Mouse (Mus musculus) liver, embryonic 12.5 days (tissue): ENCODE results near the gene Siglec1. TPM values are rescaled to one million over a fixed set of nuclear protein-coding genes. Genes with fewer than 3 reads are reported as not detected.
"Not testable (repeated sequence)": the region's sequence is repeated elsewhere in the genome, so short reads cannot be mapped to it uniquely, and the experiment has no call there.

ENCODE experiments used
- ATAC-seq: fragments of 200-750 bp; cut with Nextera tagmentation; 2 replicates; pipeline ENCODE4 v1.8.0; 2017; ENCODE audit warnings: moderate number of reproducible peaks, mild to moderate bottlenecking, moderate library complexity
- H3K27ac ChIP-seq: fragments of 300-500 bp; sonication (generic); 2 replicates; pipeline ENCODE4 v1.5.1; 2016; ENCODE audit warnings: mild to moderate bottlenecking
- H3K27me3 ChIP-seq: fragments of 300-500 bp; sonication (generic); replicated peaks from 2 replicates; pipeline ENCODE4 v1.6.1; 2016; ENCODE audit warnings: mild to moderate bottlenecking, moderate library complexity
- H3K36me3 ChIP-seq: fragments of 300-500 bp; sonication (generic); 2 replicates; pipeline ENCODE4 v1.6.1; 2016; ENCODE audit warnings: mild to moderate bottlenecking, moderate library complexity
- H3K4me1 ChIP-seq: fragments of 300-500 bp; sonication (generic); 2 replicates; pipeline ENCODE4 v1.6.1; 2016
- H3K4me2 ChIP-seq: fragments of 300-500 bp; sonication (generic); 2 replicates; pipeline ENCODE4 v1.6.1; 2016; ENCODE audit warnings: mild to moderate bottlenecking, moderate library complexity
- H3K4me3 ChIP-seq: fragments of 300-500 bp; sonication (generic); 2 replicates; pipeline ENCODE4 v1.5.1; 2016; ENCODE audit warnings: mild to moderate bottlenecking, moderate library complexity
- H3K9ac ChIP-seq: fragments of 300-500 bp; sonication (generic); 2 replicates; pipeline ENCODE4 v1.6.1; 2016; ENCODE audit warnings: mild to moderate bottlenecking, moderate library complexity
- H3K9me3 ChIP-seq: fragments of 300-500 bp; sonication (generic); replicated peaks from 2 replicates; pipeline ENCODE4 v1.6.1; 2016; ENCODE audit warnings: mild to moderate bottlenecking, moderate library complexity
- WGBS: fragments of 180-500 bp; shearing (Covaris S2); methylation state at CpG from one replicate; pipeline ENCODE4 v1.1.7; 2016; ENCODE audit not compliant: insufficient replicate concordance; 5-methylcytosine and 5-hydroxymethylcytosine counted together
- polyA plus RNA-seq: library from polyadenylated mRNA; unstranded; fragments of >200 nt; fragmentation: Nextera tagmentation; extraction: Ambion mirVana; gene quantifications from 2 replicates; pipeline ENCODE4 v1.2.1, GENCODE M21; 2016

The Siglec1 gene
- polyA plus RNA-seq, 1 experiment from 2014 or later = 0.36 TPM

GRCm38 (mm10) chr2:131044354-131044852, 42.2 kb downstream of the Siglec1 start:
- H3K9me3 ChIP-seq = no peaks in the 10 kb centered on the region
- H3K4me3 ChIP-seq = no peak overlapping the region
- no peak overlapping the region for H3K4me2 ChIP-seq
- peaks cover 14% of the 10 kb centered on the region for H3K4me1 ChIP-seq
- H3K36me3 ChIP-seq = no peaks in the 10 kb centered on the region
- WGBS = 13% methylated on average over 7 of the region's 7 CpGs
- H3K27me3 ChIP-seq = peaks cover 80% of the 10 kb centered on the region
- H3K27ac ChIP-seq = no peak overlapping the region
- no peak overlapping the region for H3K9ac ChIP-seq
- ATAC-seq = no peak

- 54% methylated on average over 2 of the region's 2 CpGs for WGBS
- H3K4me2 ChIP-seq = no peak within 1 kb of the TSS
Measured at GRCm38 (mm10) chr2:131042988-131043387, 43.6 kb downstream of the Siglec1 start, which contains the start of gene Gfra4. Gene Gfra4, minus strand, starts transcription at chr2:131043088.

GRCm38 (mm10) chr2:131040854-131041825, 45.4 kb downstream of the Siglec1 start:
- Histone ChIP-seq H3K4me2 (peak overlapping the region; percentile 65), H3K27ac (no peak overlapping the region), H3K4me1 (peaks cover 14% of the 10 kb centered on the region), H3K36me3 (no peaks in the 10 kb centered on the region), H3K4me3 (peak overlapping the region; percentile 50), H3K9me3 (no peaks in the 10 kb centered on the region), H3K9ac (no peak overlapping the region; the same call in 1 of the 2 replicates), H3K27me3 (peaks cover 93% of the 10 kb centered on the region)
- 4% methylated on average over 114 of the region's 115 CpGs for WGBS
- ATAC-seq = no peak

More at GRCm38 (mm10) chr2:131042988-131043387, 43.6 kb downstream of the Siglec1 start, which contains the start of gene Gfra4:
- Histone ChIP-seq H3K4me3 (no peak within 1 kb of the TSS), H3K9me3 (no peaks in the 10 kb centered on the region), H3K27ac (no peak within 1 kb of the TSS), H3K9ac (no peak within 1 kb of the TSS), H3K4me1 (peaks cover 14% of the 10 kb centered on the region), H3K36me3 (no peaks in the 10 kb centered on the region), H3K27me3 (peaks cover 91% of the 10 kb centered on the region)
- no peak for ATAC-seq

- Histone ChIP-seq H3K27ac (no peak overlapping the region), H3K4me2 (no peak overlapping the region), H3K4me1 (peaks cover 8% of the 10 kb centered on the region), H3K9ac (no peak overlapping the region), H3K27me3 (peaks cover 84% of the 10 kb centered on the region), H3K9me3 (no peaks in the 10 kb centered on the region), H3K4me3 (no peak overlapping the region), H3K36me3 (no peaks in the 10 kb centered on the region)
- no peak for ATAC-seq
- WGBS = 56% methylated on average over 5 of the region's 5 CpGs
Measured at GRCm38 (mm10) chr2:131038675-131039074, 47.9 kb downstream of the Siglec1 start.

GRCm38 (mm10) chr2:131038197-131038596, 48.4 kb downstream of the Siglec1 start:
- Histone ChIP-seq H3K9ac (no peak overlapping the region), H3K4me1 (peaks cover 8% of the 10 kb centered on the region), H3K27ac (no peak overlapping the region), H3K27me3 (peaks cover 79% of the 10 kb centered on the region), H3K36me3 (no peaks in the 10 kb centered on the region), H3K4me3 (no peak overlapping the region), H3K9me3 (no peaks in the 10 kb centered on the region), H3K4me2 (no peak overlapping the region)
- ATAC-seq = no peak
- WGBS = 75% methylated on average over 6 of the region's 6 CpGs

- no peaks in the 10 kb centered on the region for H3K9me3 ChIP-seq
- no peak for ATAC-seq
- no peak overlapping the region for H3K4me2 ChIP-seq
- H3K36me3 ChIP-seq = no peaks in the 10 kb centered on the region
- peaks cover 9% of the 10 kb centered on the region for H3K4me1 ChIP-seq
- H3K27ac ChIP-seq = no peak overlapping the region
- H3K27me3 ChIP-seq = peaks cover 71% of the 10 kb centered on the region
- no peak overlapping the region for H3K9ac ChIP-seq
- H3K4me3 ChIP-seq = no peak overlapping the region
- 48% methylated on average over 17 of the region's 17 CpGs for WGBS
Measured at GRCm38 (mm10) chr2:131037226-131037990, 49.2 kb downstream of the Siglec1 start.

- H3K4me2 ChIP-seq = no peak overlapping the region
- H3K9ac ChIP-seq = no peak overlapping the region
- H3K36me3 ChIP-seq = no peaks in the 10 kb centered on the region
- H3K4me3 ChIP-seq = no peak overlapping the region
- H3K27me3 ChIP-seq = peaks cover 64% of the 10 kb centered on the region
- H3K9me3 ChIP-seq = no peaks in the 10 kb centered on the region
- no peak for ATAC-seq
- H3K27ac ChIP-seq = no peak overlapping the region
- peaks cover 16% of the 10 kb centered on the region for H3K4me1 ChIP-seq
Measured at GRCm38 (mm10) chr2:131036757-131037156, 49.8 kb downstream of the Siglec1 start.

GRCm38 (mm10) chr2:131036343-131036742, 50.2 kb downstream of the Siglec1 start:
- peaks cover 60% of the 10 kb centered on the region for H3K27me3 ChIP-seq

GRCm38 (mm10) chr2:131031406-131031805, 55.2 kb downstream of the Siglec1 start:
- ATAC-seq = peak; percentile 84
- not testable (repeated sequence) for H3K4me3 ChIP-seq, H3K9ac ChIP-seq, H3K27ac ChIP-seq, H3K36me3 ChIP-seq, H3K9me3 ChIP-seq
- 13% methylated on average over 1 of the region's 1 CpGs for WGBS
- peaks cover 41% of the 10 kb centered on the region for H3K4me1 ChIP-seq
- H3K27me3 ChIP-seq = peaks cover 11% of the 10 kb centered on the region
- H3K4me2 ChIP-seq = peak overlapping the region; percentile 36

More at GRCm38 (mm10) chr2:131036343-131036742, 50.2 kb downstream of the Siglec1 start:
- Histone ChIP-seq H3K4me1 (peaks cover 16% of the 10 kb centered on the region), H3K9ac (no peak overlapping the region), H3K9me3 (no peaks in the 10 kb centered on the region), H3K36me3 (no peaks in the 10 kb centered on the region), H3K27ac (no peak overlapping the region), H3K4me2 (no peak overlapping the region), H3K4me3 (no peak overlapping the region)
- no peak for ATAC-seq
- 81% methylated on average over 2 of the region's 2 CpGs for WGBS

- H3K9me3 ChIP-seq = no peaks in the 10 kb centered on the region
- peaks cover 7% of the 10 kb centered on the region for H3K27me3 ChIP-seq
- ATAC-seq = no peak; the same call in 1 of the 2 replicates
- no peak overlapping the region for H3K4me3 ChIP-seq
- H3K27ac ChIP-seq = peak overlapping the region; percentile 28; the same call in 1 of the 2 replicates
- 75% methylated on average over 1 of the region's 1 CpGs for WGBS
- peaks cover 9% of the 10 kb centered on the region; the same call in 1 of the 2 replicates for H3K36me3 ChIP-seq
- H3K4me1 ChIP-seq = peaks cover 41% of the 10 kb centered on the region
- H3K4me2 ChIP-seq = no peak overlapping the region
- no peak overlapping the region for H3K9ac ChIP-seq
Measured at GRCm38 (mm10) chr2:131030998-131031397, 55.6 kb downstream of the Siglec1 start.

- no peak for ATAC-seq
- Histone ChIP-seq H3K4me3 (no peak overlapping the region), H3K36me3 (peaks cover 13% of the 10 kb centered on the region), H3K27ac (peak overlapping the region; percentile 32; the same call in 1 of the 2 replicates), H3K4me2 (no peak overlapping the region), H3K4me1 (peaks cover 41% of the 10 kb centered on the region), H3K9ac (no peak overlapping the region), H3K9me3 (no peaks in the 10 kb centered on the region), H3K27me3 (peaks cover 2% of the 10 kb centered on the region; the same call in 1 of the 2 replicates)
- WGBS = 81% methylated on average over 2 of the region's 2 CpGs
Measured at GRCm38 (mm10) chr2:131030561-131030960, 56.0 kb downstream of the Siglec1 start.
